Mouse (Mus musculus) liver, embryonic 14.5 days (tissue): ENCODE measurements around the gene Mmgt2.

Experiments
- CTCF ChIP-seq: IDR thresholded peaks from 2 replicates; pipeline ENCODE4 v1.5.1; 2016; ENCODE audit warnings: antibody characterized with exemption, low read depth, control low read depth
- EP300 ChIP-seq: IDR thresholded peaks from 2 replicates; pipeline ENCODE4 v1.6.1; 2016; ENCODE audit warnings: antibody characterized with exemption, low read depth

DNA sequence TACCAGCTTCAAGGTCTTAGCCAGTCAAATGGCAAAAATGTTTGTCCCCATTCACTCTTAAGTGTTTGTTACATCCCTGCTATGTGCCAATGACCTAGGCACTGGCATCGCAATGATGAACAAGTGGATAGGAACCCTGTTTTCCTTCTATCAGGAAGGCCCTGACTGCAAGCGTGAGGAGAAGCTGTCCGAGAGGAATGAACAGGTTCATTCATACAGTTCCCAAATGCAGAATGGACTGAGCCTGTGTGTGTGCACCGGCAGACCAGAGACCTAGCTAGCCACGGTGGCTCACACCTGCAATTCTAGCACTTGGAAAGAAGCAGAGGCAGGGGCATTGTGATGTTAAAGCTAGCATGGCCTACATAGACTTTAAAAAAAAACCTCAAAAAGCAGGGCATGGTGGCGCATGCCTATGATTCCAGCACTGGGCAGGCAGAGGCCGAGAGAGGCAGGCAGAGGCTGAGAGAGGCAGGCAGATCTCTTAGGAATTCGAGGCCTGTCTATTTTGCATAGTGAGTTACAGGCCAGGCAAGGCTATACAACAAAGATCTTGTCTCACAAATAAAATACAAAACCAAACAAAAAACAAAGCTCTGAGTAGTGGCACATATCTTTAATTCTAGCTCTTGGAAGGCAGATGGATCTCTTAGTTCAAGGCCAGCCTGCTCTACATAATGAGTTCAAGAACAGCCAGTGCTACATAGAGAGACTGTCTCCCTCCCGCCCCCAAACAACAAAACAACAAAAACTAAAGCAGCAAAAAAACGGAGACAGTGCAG lies 41.1 kb upstream of the Mmgt2 start:
- TF ChIP-seq EP300 (no peak), CTCF (no peak)
